29 mouse cellular contexts compared by ENCODE assay signal in the genomic region with DNA sequence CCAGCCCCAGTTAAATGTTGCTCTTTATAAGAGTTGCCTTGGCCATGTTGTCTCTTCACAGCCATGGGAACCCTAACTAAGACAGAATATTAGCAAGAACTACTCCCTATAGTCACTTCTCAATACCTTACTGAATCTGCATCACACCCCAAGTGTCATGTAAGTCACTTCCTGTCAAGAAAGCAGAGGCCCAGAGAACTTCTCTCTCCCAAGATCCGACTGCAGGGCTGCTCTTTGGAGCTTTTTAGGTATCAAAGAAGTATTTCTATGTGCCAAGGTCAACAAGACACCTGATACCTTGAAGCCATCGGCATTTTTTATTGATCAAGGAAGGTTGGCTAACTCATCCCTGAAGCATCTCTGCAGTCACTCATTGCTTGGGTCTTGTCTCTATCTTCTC.
DNase-seq lines count a peak whose midpoint lies in the region; ATAC-seq and TF ChIP-seq lines count a peak whose summit lies in the region.
"Had no signal": no experiment of that assay in that cellular context is flagged by ENCODE, and none has a peak within 500 bp of the region (broad histone marks: within the 10 kb centered on the region; RNA-seq: fewer than 3 reads in every experiment).

No protein-coding gene starts in this region.

- no peak for TF ChIP-seq EP300 in MEL (IDR thresholded peaks at IDR 0.05; ENCODE audit: low read depth in 1 of 2, low read length in 2 of 2)

- no peaks in the 10 kb centered on the region for H3K27me3 ChIP-seq in liver, embryonic 13.5 days
- no peaks in the 10 kb centered on the region for H3K27me3 ChIP-seq in liver, embryonic 11.5 days (replicated peaks; ENCODE audit: control insufficient read depth, insufficient read depth, low read length)
- no peaks in the 10 kb centered on the region for H3K27me3 ChIP-seq in MEL (ENCODE audit: control insufficient read depth in 1 of 2, insufficient read depth in 2 of 2, low read length in 2 of 2)
- H3K27me3 ChIP-seq in forebrain, embryonic 11.5 days (ENCODE audit: control insufficient read depth, insufficient read depth, low read length), result no peaks in the 10 kb centered on the region
- H3K27me3 ChIP-seq: forebrain, embryonic 12.5 days; heart, embryonic 15.5 days; hindbrain, embryonic 13.5 days; limb, embryonic 13.5 days; liver, embryonic 15.5 days; megakaryocyte, embryonic 14.5 days; midbrain, embryonic 12.5 days had no signal

- no peak for TF ChIP-seq RAD21 in MEL (IDR thresholded peaks at IDR 0.05; ENCODE audit: low read depth, low read length)

- H3K4me1 ChIP-seq in liver, embryonic 13.5 days (replicated peaks), result peaks cover 53% of the 10 kb centered on the region
- peaks cover 3% of the 10 kb centered on the region; the same call in 1 of the 2 replicates for H3K4me1 ChIP-seq in liver, embryonic 11.5 days (replicated peaks; ENCODE audit: control insufficient read depth, insufficient read depth, low read length)
- peaks cover 13 to 33% of the 10 kb centered on the region in 2 experiments for H3K4me1 ChIP-seq in MEL (ENCODE audit: control insufficient read depth in 1 of 2, insufficient read depth in 2 of 2, low read length in 2 of 2)
- no peaks in the 10 kb centered on the region for H3K4me1 ChIP-seq in forebrain, embryonic 11.5 days (replicated peaks; ENCODE audit: control insufficient read depth, insufficient read depth, low read length)
- H3K4me1 ChIP-seq: forebrain, embryonic 12.5 days; heart, embryonic 15.5 days; hindbrain, embryonic 13.5 days; limb, embryonic 13.5 days; midbrain, embryonic 12.5 days had no signal

- H3K4me2 ChIP-seq in liver, embryonic 13.5 days, result no peak overlapping the region
- H3K4me2 ChIP-seq in liver, embryonic 11.5 days, result no peak overlapping the region
- no peak overlapping the region for H3K4me2 ChIP-seq in forebrain, embryonic 11.5 days (ENCODE audit: low read depth, low read length, severe bottlenecking)
- H3K4me2 ChIP-seq: forebrain, embryonic 12.5 days; heart, embryonic 15.5 days; hindbrain, embryonic 13.5 days; limb, embryonic 13.5 days; liver, embryonic 15.5 days; lung, embryonic 14.5 days; midbrain, embryonic 12.5 days had no signal

- no peaks in the 10 kb centered on the region for H3K36me3 ChIP-seq in liver, embryonic 13.5 days
- no peaks in the 10 kb centered on the region for H3K36me3 ChIP-seq in liver, embryonic 11.5 days (ENCODE audit: control insufficient read depth, insufficient read depth, low read length)
- peaks cover 0 to 33% of the 10 kb centered on the region in 2 experiments; a peak in 2 of 4 replicates for H3K36me3 ChIP-seq in MEL (ENCODE audit: control insufficient read depth in 1 of 2, insufficient read depth in 2 of 2, low read length in 2 of 2)
- H3K36me3 ChIP-seq in forebrain, embryonic 11.5 days (ENCODE audit: control insufficient read depth, insufficient read depth, low read length), result no peaks in the 10 kb centered on the region
- H3K36me3 ChIP-seq: forebrain, embryonic 12.5 days; heart, embryonic 10.5 days; heart, embryonic 15.5 days; hindbrain, embryonic 13.5 days; limb, embryonic 13.5 days; liver, embryonic 15.5 days; midbrain, embryonic 12.5 days had no signal

- no peaks in the 10 kb centered on the region for H3K9me3 ChIP-seq in liver, embryonic 13.5 days (replicated peaks)
- H3K9me3 ChIP-seq in liver, embryonic 11.5 days (ENCODE audit: control insufficient read depth, low read length), result no peaks in the 10 kb centered on the region
- no peaks in the 10 kb centered on the region for H3K9me3 ChIP-seq in MEL (replicated peaks; ENCODE audit: insufficient read depth, low read length)
- H3K9me3 ChIP-seq in forebrain, embryonic 11.5 days (ENCODE audit: control insufficient read depth, low read length), result no peaks in the 10 kb centered on the region
- H3K9me3 ChIP-seq: forebrain, embryonic 12.5 days; heart, embryonic 10.5 days; heart, embryonic 15.5 days; hindbrain, embryonic 13.5 days; limb, embryonic 13.5 days; liver, embryonic 15.5 days; megakaryocyte, embryonic 14.5 days; midbrain, embryonic 12.5 days had no signal

- no peak for TF ChIP-seq CTCF in MEL (IDR thresholded peaks at IDR 0.05 in 2 of 3, conservative IDR thresholded peaks at IDR 0.05 in 1 of 3; ENCODE audit: control insufficient read depth in 1 of 3, insufficient read depth in 1 of 3, low read depth in 2 of 3, low read length in 3 of 3, poor library complexity in 1 of 3, severe bottlenecking in 1 of 3)

- 50% methylated on average over 2 of the region's 2 CpGs for WGBS in liver, embryonic 13.5 days (ENCODE audit: insufficient replicate concordance)
- 63% methylated on average over 2 of the region's 2 CpGs for WGBS in liver, embryonic 11.5 days
- 81% methylated on average over 2 of the region's 2 CpGs for WGBS in forebrain, embryonic 11.5 days

- peak overlapping the region; percentile 40; the same call in 1 of the 2 replicates for H3K27ac ChIP-seq in liver, embryonic 13.5 days
- H3K27ac ChIP-seq in liver, embryonic 11.5 days (ENCODE audit: low read depth, low read length), result no peak overlapping the region
- H3K27ac ChIP-seq in MEL (ENCODE audit: control insufficient read depth, low read depth, low read length), result peak overlapping the region; percentile 2; the same call in 1 of the 2 replicates
- no peak overlapping the region for H3K27ac ChIP-seq in forebrain, embryonic 11.5 days (ENCODE audit: low read depth, low read length)
- H3K27ac ChIP-seq: forebrain, embryonic 12.5 days; heart, embryonic 10.5 days; heart, embryonic 15.5 days; hindbrain, embryonic 13.5 days; limb, embryonic 13.5 days; liver, embryonic 15.5 days; midbrain, embryonic 12.5 days had no signal

- no peak for TF ChIP-seq POLR2A in MEL (IDR thresholded peaks at IDR 0.05; ENCODE audit: control insufficient read depth in 1 of 2, insufficient read depth in 1 of 2, low read depth in 1 of 2, low read length in 2 of 2, poor library complexity in 1 of 2)

- no peak for ATAC-seq in liver, embryonic 13.5 days (ENCODE audit: low read depth)
- no peak for ATAC-seq in liver, embryonic 11.5 days (replicated peaks; ENCODE audit: low FRiP score)
- ATAC-seq in inflammation-experienced regulatory T-cells, adult 6 months, result peak; percentile 60
- no peak for ATAC-seq in forebrain, embryonic 11.5 days (replicated peaks; ENCODE audit: low FRiP score)

- no peak for DNase-seq in liver, embryonic 13.5 days
- no peak for DNase-seq in liver, embryonic 11.5 days (ENCODE audit: low spot score)
- DNase-seq in MEL (ENCODE audit: low read depth, low spot score), result no peak
- DNase-seq in thymus, postnatal 14 days, result peak; percentile 36
- DNase-seq in lung, postnatal 4 days, result no peak
- no peak for DNase-seq in adipocyte (ENCODE audit: low spot score)
- DNase-seq in forebrain, embryonic 11.5 days (ENCODE audit: low spot score), result no peak
- DNase-seq: adrenal gland, adult 2 months; adrenal gland, postnatal 36 days; cerebellum, adult 18-20 months; cerebellum, postnatal 14 days; gastrocnemius, postnatal 14 days; heart, adult 11 months; heart, postnatal 36 days; kidney, adult 11 months; kidney, postnatal 36 days; lung, embryonic 14.5 days; retina, postnatal 1 day; right cerebral cortex, postnatal 14 days had no signal

- no peak overlapping the region for H3K4me3 ChIP-seq in liver, embryonic 13.5 days (replicated peaks)
- H3K4me3 ChIP-seq in liver, embryonic 11.5 days (ENCODE audit: low read depth, low read length), result no peak overlapping the region
- no peak overlapping the region for H3K4me3 ChIP-seq in MEL (ENCODE audit: control insufficient read depth in 1 of 2, insufficient read depth in 1 of 2, low read depth in 2 of 2, low read length in 2 of 2)
- no peak overlapping the region for H3K4me3 ChIP-seq in forebrain, embryonic 11.5 days (ENCODE audit: low read depth, low read length)
- H3K4me3 ChIP-seq: erythroblast, embryonic 14.5 days; forebrain, embryonic 12.5 days; heart, embryonic 10.5 days; heart, embryonic 15.5 days; hindbrain, embryonic 13.5 days; limb, embryonic 13.5 days; liver, embryonic 15.5 days; midbrain, embryonic 12.5 days had no signal

- no peaks in the 10 kb centered on the region for H3K79me2 ChIP-seq in MEL (ENCODE audit: control insufficient read depth, insufficient read depth, low read length, poor library complexity)

- H3K9ac ChIP-seq in liver, embryonic 13.5 days, result no peak overlapping the region
- H3K9ac ChIP-seq in liver, embryonic 11.5 days (ENCODE audit: low read depth, low read length), result no peak overlapping the region
- no peak overlapping the region for H3K9ac ChIP-seq in MEL (ENCODE audit: control insufficient read depth, low read depth, low read length, poor library complexity, severe bottlenecking)
- no peak overlapping the region for H3K9ac ChIP-seq in forebrain, embryonic 11.5 days (ENCODE audit: low read length)
- H3K9ac ChIP-seq: forebrain, embryonic 12.5 days; heart, embryonic 15.5 days; hindbrain, embryonic 13.5 days; limb, embryonic 13.5 days; liver, embryonic 15.5 days; lung, embryonic 14.5 days; midbrain, embryonic 12.5 days had no signal

TF ChIP-seq in MEL, 35 proteins besides CTCF, POLR2A, EP300 and RAD21:
- TF ChIP-seq MYC (IDR thresholded peaks at IDR 0.05; ENCODE audit: low read depth, low read length), result no peak
- no peak for TF ChIP-seq ZMIZ1 (IDR thresholded peaks at IDR 0.05; ENCODE audit: low read depth, low read length)
- no peak for TF ChIP-seq GATA1 (IDR thresholded peaks at IDR 0.05; ENCODE audit: low read depth, low read length)
- no peak for TF ChIP-seq ZNF384 (IDR thresholded peaks at IDR 0.05; ENCODE audit: low read depth, low read length)
- no peak for TF ChIP-seq CHD2 (IDR thresholded peaks at IDR 0.05; ENCODE audit: low read length)

Comparison
In these comparisons a context has a peak if more than half of its experiments do, and no peak if none do; other contexts are left out.
1. H3K27ac ChIP-seq: peak in liver, embryonic 13.5 days (single experiment) and MEL (single experiment); none in liver, embryonic 11.5 days (single experiment) and forebrain, embryonic 11.5 days (single experiment).